Mouse (Mus musculus) MEL (cell line): Measurements from ENCODE around the gene Ptpra.

Experiments used
- CTCF ChIP-seq, 3 experiments: IDR thresholded peaks in 2 of 3; conservative IDR thresholded peaks in 1 of 3; 2 replicates each; pipeline ENCODE4 v1.5.1; 2011 to 2012; ENCODE audit warnings: low read length in 3 of 3, low read depth in 2 of 3, mild to moderate bottlenecking in 2 of 3, improper control_type of control experiment in 1 of 3, inconsistent platforms in 1 of 3, mixed read lengths in 1 of 3, moderate library complexity in 1 of 3; ENCODE audit not compliant: control insufficient read depth in 1 of 3, insufficient read depth in 1 of 3, poor library complexity in 1 of 3, severe bottlenecking in 1 of 3
- EP300 ChIP-seq, 2 experiments: IDR thresholded peaks; 2 replicates each; pipeline ENCODE4 v1.6.1; 2011; ENCODE audit warnings: improper control_type of control experiment in 2 of 2, low read length in 2 of 2, low read depth in 1 of 2, mild to moderate bottlenecking in 1 of 2
- ETS1 ChIP-seq: IDR thresholded peaks from 2 replicates; pipeline ENCODE4 v1.6.1; 2012; ENCODE audit warnings: low read depth, mild to moderate bottlenecking, inconsistent platforms, low read length, improper control_type of control experiment, moderate library complexity
- GATA1 ChIP-seq: IDR thresholded peaks from 2 replicates; pipeline ENCODE4 v1.6.1; 2011; ENCODE audit warnings: low read depth, low read length, improper control_type of control experiment
- MAX ChIP-seq: IDR thresholded peaks from 2 replicates; pipeline ENCODE4 v1.6.1; 2011; ENCODE audit warnings: low read length, improper control_type of control experiment
- MYB ChIP-seq: IDR thresholded peaks from 2 replicates; pipeline ENCODE4 v1.6.1; 2011; ENCODE audit warnings: mild to moderate bottlenecking, low read depth, low read length, improper control_type of control experiment
- MYC ChIP-seq: IDR thresholded peaks from 2 replicates; pipeline ENCODE4 v1.6.1; 2011; ENCODE audit warnings: low read depth, mild to moderate bottlenecking, low read length, improper control_type of control experiment, moderate library complexity
- POLR2A ChIP-seq, 2 experiments: IDR thresholded peaks; 2 replicates each; pipeline ENCODE4 v1.6.1; 2011 to 2012; ENCODE audit warnings: low read length in 2 of 2, mild to moderate bottlenecking in 2 of 2, control low read depth in 1 of 2, improper control_type of control experiment in 1 of 2, low read depth in 1 of 2, moderate library complexity in 1 of 2; ENCODE audit not compliant: control insufficient read depth in 1 of 2, insufficient read depth in 1 of 2, poor library complexity in 1 of 2
- RAD21 ChIP-seq: IDR thresholded peaks from 2 replicates; pipeline ENCODE4 v1.6.1; 2011; ENCODE audit warnings: mild to moderate bottlenecking, low read depth, low read length, improper control_type of control experiment
- RCOR1 ChIP-seq: IDR thresholded peaks from 2 replicates; pipeline ENCODE4 v1.6.1; 2012; ENCODE audit warnings: low read depth, mild to moderate bottlenecking, inconsistent platforms, low read length, improper control_type of control experiment
- SMC3 ChIP-seq: IDR thresholded peaks from 2 replicates; pipeline ENCODE4 v1.6.1; 2011; ENCODE audit warnings: low read depth, low read length, improper control_type of control experiment
- TBP ChIP-seq: IDR thresholded peaks from 2 replicates; pipeline ENCODE4 v1.8.0; 2011; ENCODE audit warnings: low read depth, low read length, improper control_type of control experiment
- ZC3H11A ChIP-seq: IDR thresholded peaks from 2 replicates; pipeline ENCODE4 v1.6.1; 2012; ENCODE audit warnings: low read depth, mild to moderate bottlenecking, inconsistent platforms, low read length, improper control_type of control experiment
- ZMIZ1 ChIP-seq: IDR thresholded peaks from 2 replicates; pipeline ENCODE4 v1.6.1; 2012; ENCODE audit warnings: low read depth, mild to moderate bottlenecking, inconsistent platforms, low read length, improper control_type of control experiment, moderate library complexity

DNA sequence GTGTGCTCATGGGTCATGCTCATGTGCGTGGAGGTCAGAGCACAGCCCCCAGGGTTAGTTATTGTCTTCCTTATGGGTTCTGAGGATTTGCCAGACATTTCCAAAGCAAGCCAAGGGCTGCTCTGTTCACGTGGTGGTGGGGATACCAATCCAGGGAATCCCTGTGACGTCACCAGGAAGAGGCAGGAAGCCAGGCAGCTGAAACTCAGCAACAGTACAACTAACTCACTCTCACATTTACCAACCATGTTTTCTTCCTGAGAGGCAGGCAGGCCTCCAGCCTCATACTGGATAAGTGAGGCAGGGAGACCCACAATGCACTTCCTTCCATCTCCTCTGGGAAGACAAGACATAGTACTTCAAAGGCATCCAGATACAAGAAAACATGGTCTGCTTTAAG, 148.3 kb downstream of the Ptpra start:
- TF ChIP-seq CTCF (IDR thresholded peaks at IDR 0.05 in 2 of 3, conservative IDR thresholded peaks at IDR 0.05 in 1 of 3; ENCODE audit: control insufficient read depth in 1 of 3, insufficient read depth in 1 of 3, low read depth in 2 of 3, low read length in 3 of 3, poor library complexity in 1 of 3, severe bottlenecking in 1 of 3) (no peak), SMC3 (no peak), EP300 (IDR thresholded peaks at IDR 0.05; ENCODE audit: low read depth in 1 of 2, low read length in 2 of 2) (no peak), POLR2A (IDR thresholded peaks at IDR 0.05; ENCODE audit: control insufficient read depth in 1 of 2, insufficient read depth in 1 of 2, low read depth in 1 of 2, low read length in 2 of 2, poor library complexity in 1 of 2) (no peak), RAD21 (no peak), RCOR1 (no peak), TBP (no peak), ZMIZ1 (no peak), ETS1 (no peak), ZC3H11A (no peak), MYC (no peak), GATA1 (no peak), MYB (no peak), MAX (no peak)
